29 mouse cellular contexts compared by ENCODE assay signal in genomic region chr8:24261359-24261758, GRCm38 (mm10).
"Had no signal": no experiment of that assay in that cellular context is flagged by ENCODE, and none has a peak within 500 bp of the region (broad histone marks: within the 10 kb centered on the region; RNA-seq: fewer than 3 reads in every experiment).

No protein-coding gene starts in this region.

- H3K4me3 ChIP-seq: embryonic facial prominence, embryonic 10.5 days; embryonic facial prominence, embryonic 12.5 days; embryonic facial prominence, embryonic 13.5 days; embryonic facial prominence, embryonic 15.5 days; erythroblast, embryonic 14.5 days; forebrain, embryonic 10.5 days; forebrain, embryonic 12.5 days; forebrain, embryonic 13.5 days; forebrain, embryonic 15.5 days; gastrocnemius, adult 2 months; heart, adult 2 months had no signal

- DNase-seq: cerebellum, adult 2 months; cerebellum, adult 8-10 months; cerebellum, adult 9-10 months; cerebellum, adult 9-11 months; cerebellum, postnatal 10 days; cerebellum, postnatal 14 days; cerebellum, postnatal 25 days; cerebellum, postnatal 36 days; embryo, embryonic 11 days; forebrain, postnatal 0 days; gastrocnemius, adult 2 months; gastrocnemius, postnatal 10 days; gastrocnemius, postnatal 14 days; gastrocnemius, postnatal 25 days; gastrocnemius, postnatal 36 days; heart, adult 11 months; heart, adult 18-20 months; heart, adult 2 months had no signal

- H3K9ac ChIP-seq: embryonic facial prominence, embryonic 12.5 days; embryonic facial prominence, embryonic 13.5 days; embryonic facial prominence, embryonic 15.5 days; forebrain, embryonic 12.5 days; forebrain, embryonic 13.5 days; forebrain, embryonic 15.5 days; forebrain, postnatal 0 days had no signal

- H3K9me3 ChIP-seq: embryonic facial prominence, embryonic 10.5 days; embryonic facial prominence, embryonic 12.5 days; embryonic facial prominence, embryonic 13.5 days; embryonic facial prominence, embryonic 15.5 days; forebrain, embryonic 10.5 days; forebrain, embryonic 12.5 days; forebrain, embryonic 13.5 days; forebrain, embryonic 15.5 days had no signal

- ATAC-seq: forebrain, embryonic 13.5 days; forebrain, embryonic 14.5 days; forebrain, embryonic 15.5 days; forebrain, embryonic 16.5 days; forebrain, postnatal 0 days had no signal

- H3K4me2 ChIP-seq: embryonic facial prominence, embryonic 12.5 days; embryonic facial prominence, embryonic 13.5 days; embryonic facial prominence, embryonic 15.5 days; forebrain, embryonic 12.5 days; forebrain, embryonic 13.5 days; forebrain, embryonic 15.5 days had no signal

- H3K27ac ChIP-seq: embryonic facial prominence, embryonic 10.5 days; embryonic facial prominence, embryonic 12.5 days; embryonic facial prominence, embryonic 13.5 days; embryonic facial prominence, embryonic 15.5 days; forebrain, embryonic 10.5 days; forebrain, embryonic 12.5 days; forebrain, embryonic 13.5 days; forebrain, embryonic 15.5 days; gastrocnemius, adult 2 months; heart, adult 2 months had no signal

- H3K36me3 ChIP-seq: embryonic facial prominence, embryonic 10.5 days; embryonic facial prominence, embryonic 12.5 days; embryonic facial prominence, embryonic 13.5 days; embryonic facial prominence, embryonic 15.5 days; forebrain, embryonic 10.5 days; forebrain, embryonic 12.5 days; forebrain, embryonic 15.5 days had no signal

- H3K4me1 ChIP-seq: embryonic facial prominence, embryonic 10.5 days; embryonic facial prominence, embryonic 12.5 days; embryonic facial prominence, embryonic 13.5 days; embryonic facial prominence, embryonic 15.5 days; forebrain, embryonic 10.5 days; forebrain, embryonic 12.5 days; forebrain, embryonic 13.5 days; forebrain, embryonic 15.5 days had no signal

- H3K27me3 ChIP-seq: embryonic facial prominence, embryonic 12.5 days; embryonic facial prominence, embryonic 13.5 days; embryonic facial prominence, embryonic 15.5 days; forebrain, embryonic 12.5 days; forebrain, embryonic 13.5 days; forebrain, embryonic 15.5 days had no signal
